Mouse (Mus musculus): ENCODE measurements around the gene Gucy1b1.
A peak's percentile ranks its signal among the peaks of the same experiment; 100 is the strongest.

The Gucy1b1 gene

DNA sequence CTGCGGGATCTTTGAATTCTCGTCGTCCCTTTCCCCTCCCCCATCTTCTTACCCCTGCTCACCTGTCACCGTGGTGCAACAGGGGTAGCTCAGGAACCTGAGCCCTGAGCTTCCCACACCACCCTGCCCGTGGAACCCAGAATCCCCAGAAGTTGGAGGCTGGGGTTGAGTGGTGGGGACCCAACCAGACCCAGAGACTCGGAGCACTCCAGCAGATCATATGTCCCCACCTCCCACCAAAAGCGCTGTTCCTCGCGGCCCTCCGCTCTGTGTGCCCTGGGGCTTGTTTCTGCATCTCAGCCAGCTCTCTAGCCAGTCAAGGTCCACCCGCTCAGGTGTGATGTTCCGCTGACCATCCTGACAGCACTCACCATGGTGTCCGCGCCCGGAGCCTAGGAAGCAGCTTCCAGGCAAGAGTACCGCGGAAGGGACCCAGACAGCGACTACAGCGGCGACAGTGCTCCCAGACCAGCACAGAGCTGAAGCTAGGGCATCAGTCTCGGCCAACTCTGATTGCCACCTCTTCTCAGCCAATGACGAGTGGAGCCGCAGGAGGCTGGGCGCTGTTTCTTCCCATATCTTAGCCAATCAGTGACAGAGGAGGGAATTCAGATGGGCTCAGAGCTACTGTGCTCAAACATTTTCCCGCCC lies at the start of gene Gucy1b1:
Gene Gucy1b1 (minus strand): TSS at position 489 of the 651 bp plus-strand sequence.
- peak; percentile 75 for DNase-seq

DNA sequence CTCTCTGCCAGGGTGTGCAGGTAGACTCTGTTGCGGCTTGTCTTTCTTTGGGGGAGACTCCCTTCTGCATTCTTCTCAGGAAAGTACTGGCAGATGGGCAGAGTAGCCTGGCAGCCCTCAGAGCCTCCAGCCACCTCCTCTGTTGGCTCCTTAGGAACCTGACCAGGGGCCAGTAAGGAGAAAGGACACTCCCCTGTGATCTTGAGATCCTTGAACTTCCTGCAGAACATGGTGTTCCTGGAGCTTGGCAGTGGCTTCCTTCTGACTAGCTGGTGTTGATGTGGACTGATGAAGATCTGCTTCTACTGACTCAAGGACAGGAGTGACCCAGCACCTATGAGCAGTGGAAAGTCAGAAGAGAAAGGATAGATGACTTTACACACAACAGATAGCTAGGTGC lies 44.4 kb upstream of the Gucy1b1 start:
- DNase-seq = no peak

DNA sequence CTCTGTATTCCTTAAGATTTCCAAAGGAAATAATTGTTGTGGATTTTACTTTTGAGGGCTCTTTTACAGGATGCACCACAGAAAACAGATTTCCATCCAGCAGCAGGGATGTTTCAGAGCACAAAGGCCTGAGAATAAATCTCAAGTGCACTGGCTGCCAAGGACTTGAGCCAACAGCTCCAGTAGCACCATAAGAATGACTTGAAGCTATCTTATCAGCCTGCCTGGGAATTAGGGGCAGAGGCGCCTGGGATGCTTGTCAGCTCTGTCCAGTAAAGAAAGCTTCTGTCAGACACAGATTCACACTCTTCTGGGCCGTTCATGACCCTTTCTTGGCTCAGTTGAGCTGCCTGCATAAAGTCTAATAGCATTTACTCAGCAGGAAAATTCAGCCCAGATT lies 38.0 kb upstream of the Gucy1b1 start:
- DNase-seq = peak; percentile 44

DNA sequence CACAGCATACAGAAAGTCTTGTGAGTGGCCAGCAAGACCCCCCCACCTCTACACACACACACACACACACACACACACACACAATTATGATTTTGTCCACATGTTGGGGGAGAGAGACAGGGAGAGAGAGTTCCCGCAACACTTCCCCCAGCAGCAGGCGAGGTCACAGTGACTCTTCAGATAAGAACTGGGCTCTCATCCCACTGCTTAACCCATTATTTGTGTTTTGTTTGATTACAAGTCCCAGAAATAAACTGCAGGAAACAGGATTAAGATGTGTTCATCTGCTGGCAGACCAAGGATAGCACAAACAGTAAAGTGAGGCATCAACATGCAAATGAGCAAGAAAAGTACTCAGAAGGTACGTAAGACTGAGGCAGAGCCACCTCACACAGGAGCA lies 37.5 kb upstream of the Gucy1b1 start:
- DNase-seq = peak; percentile 9

DNA sequence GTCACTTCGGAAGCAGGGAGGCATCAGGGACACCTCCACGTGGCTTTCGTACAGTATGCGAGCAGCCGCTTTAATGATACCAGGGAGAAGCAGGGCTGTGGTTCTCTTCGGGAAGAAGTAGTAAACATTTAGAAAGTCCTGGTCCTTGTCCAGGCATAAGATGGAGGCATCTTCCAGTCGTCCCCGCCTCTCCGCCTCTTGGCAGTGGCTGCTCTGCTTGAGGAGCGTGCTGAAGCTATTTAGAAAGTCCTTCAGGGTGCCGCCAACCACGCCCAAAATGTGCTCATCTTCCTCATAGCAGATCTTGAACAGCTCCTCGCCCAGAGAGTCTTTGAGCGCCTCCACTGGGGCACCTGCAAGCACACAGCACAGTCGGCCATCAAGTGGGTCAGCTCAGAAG lies 34.5 kb upstream of the Gucy1b1 start:
- peak; percentile 15 for DNase-seq

DNA sequence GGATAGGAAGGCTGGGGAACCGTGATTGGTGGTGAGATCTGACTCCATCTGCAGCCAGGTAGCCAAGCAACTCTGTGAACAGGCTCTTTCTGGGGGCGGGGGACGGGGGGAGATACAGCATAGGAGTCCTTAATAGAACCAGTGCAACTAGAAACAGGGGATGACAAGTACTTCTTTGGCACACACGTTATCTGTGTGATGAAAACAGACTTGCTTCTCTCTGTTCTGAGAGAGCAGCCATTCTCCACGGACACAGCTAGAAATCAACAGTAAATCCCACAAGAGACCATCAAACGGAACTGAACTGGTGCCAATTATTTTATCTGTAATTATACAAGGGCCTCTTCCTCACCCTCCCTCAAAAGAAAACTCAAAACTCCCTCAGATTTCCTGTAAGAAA lies 29.7 kb upstream of the Gucy1b1 start:
- no peak for DNase-seq

DNA sequence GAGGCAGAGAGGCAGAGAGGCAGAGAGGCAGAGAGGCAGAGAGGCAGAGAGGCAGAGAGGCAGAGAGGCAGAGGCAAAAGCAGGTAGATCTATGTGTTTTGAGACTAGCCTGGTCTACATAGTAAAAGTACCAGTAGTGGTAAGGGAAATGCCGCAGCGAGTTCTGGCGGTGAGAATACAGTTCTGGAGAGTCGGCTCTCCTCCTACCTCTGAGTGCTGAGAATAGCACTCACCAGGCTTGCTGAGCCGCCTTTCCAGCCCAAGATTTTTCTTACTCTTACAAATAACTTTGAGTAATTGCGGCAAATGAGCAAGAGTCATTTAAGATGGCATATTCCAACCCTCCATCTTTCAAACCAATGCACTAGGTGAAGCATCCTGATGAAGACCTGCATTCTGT lies 24.6 kb upstream of the Gucy1b1 start:
- no peak for DNase-seq

DNA sequence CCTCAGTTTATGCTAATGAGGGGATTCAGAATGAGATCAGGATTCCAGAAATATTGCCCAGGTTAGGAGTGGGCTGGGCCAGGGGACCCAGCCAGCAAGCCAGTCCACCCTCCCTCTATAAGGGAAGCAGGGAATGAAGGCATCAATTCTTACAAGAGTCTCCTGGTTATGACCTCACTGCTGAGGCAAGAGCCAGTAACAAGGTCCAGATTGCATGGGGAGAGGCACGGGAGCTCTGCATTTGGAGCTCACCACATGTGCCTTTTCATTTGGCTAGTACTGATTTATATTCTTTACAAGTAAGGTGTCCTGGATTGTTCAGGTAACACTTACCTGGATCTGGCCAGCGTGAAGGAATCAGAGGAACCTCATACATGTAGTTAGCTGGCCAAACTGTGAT lies 22.3 kb upstream of the Gucy1b1 start:
- no peak for DNase-seq

DNA sequence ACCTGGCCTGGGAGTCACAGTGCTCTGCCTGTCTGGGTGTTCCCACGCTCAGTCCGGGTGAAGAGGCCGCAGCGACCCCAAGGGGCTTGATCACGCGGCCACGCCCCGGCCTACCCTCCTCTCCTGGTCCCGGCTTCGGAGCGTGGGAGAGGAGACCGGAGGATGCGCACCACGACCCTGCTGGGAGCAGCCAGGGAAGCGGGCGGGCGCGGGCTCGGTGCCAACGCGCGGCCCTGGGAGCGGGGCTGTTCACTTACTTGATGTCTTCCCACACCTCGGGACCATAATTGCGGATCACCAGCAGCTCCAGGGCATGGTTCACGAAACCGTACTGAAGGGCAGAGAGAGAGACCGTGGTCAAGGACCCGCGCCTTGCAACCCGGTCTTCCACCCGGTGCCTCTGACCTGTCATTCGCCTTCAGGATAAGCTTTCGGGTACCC lies 728 bp downstream of the Gucy1b1 start:
- peak; percentile 62 for DNase-seq

DNA sequence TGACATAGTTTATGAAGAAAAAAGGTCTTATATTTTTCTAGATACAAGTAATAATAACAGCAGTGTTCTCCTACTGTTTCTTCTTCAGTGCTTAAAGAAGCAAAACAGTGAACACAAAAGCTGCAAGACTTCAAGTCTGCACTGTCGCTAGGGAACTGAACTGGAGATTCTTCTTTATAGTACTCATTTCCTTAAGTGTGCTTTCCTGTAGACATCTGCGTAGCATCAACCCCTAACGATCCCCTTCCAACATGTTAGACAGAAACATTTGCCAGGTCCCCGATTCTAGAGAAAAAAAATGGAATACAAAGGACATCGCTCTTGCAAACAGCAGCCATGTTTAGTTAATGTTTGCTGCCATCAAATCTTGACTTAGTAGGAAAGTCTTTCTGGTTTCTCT lies 6.7 kb downstream of the Gucy1b1 start:
- DNase-seq = no peak

DNA sequence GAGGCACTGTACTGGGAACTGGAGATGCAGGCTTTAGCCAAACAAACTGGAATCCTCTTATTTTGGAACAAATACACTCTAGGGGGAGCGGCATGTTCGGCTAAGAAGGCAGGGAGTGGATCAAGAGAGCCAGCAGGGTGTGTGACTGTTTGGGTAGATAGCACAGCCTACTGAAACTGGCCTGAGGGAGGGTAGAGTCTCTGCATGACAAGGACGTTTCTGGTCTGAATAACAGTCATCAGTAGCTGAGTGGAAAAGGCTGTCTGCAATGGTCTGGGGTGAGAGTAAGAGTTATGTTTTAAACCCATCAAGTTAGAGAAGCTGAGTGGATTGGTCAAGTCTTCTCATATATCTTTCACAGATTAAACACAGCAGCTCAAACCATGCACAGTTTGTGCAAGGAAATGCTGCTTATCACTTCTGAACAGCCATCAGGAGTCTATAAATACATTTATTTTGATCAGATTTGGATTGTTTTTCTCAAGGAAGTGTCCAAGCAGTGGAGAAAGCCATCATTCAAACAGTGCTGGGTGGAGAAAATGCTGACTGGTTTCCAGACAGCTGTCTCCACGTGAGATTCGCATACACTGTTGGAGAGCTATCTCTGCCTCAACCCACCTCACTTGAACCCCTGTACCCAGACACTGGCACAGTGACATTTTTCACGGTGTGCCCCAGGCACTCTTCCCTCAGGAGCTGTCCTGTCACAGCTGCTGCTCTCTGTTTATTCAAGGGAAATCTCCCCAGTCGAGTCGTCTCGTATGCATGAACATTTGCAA lies 12.9 kb downstream of the Gucy1b1 start:
- DNase-seq = no peak

DNA sequence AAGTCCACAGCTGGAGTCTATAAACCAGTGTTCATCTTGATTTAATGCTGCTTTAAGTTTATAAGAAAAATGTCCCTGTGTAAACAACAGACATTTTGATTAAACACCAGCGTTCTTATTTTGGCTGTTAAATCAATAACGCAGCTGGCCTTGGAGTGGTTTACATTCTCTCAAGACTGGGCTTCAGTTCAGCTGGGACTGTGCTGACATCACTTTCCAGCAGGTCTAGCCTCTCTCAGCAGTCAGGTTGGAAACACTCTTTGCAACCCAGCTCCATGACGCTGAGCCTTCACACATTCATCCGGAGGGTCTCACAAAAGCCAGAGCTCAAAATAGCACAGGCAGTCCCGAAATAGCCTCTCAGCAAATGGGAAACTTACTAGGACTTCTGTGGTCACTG lies 17.3 kb downstream of the Gucy1b1 start:
- peak; percentile 53 for DNase-seq

DNA sequence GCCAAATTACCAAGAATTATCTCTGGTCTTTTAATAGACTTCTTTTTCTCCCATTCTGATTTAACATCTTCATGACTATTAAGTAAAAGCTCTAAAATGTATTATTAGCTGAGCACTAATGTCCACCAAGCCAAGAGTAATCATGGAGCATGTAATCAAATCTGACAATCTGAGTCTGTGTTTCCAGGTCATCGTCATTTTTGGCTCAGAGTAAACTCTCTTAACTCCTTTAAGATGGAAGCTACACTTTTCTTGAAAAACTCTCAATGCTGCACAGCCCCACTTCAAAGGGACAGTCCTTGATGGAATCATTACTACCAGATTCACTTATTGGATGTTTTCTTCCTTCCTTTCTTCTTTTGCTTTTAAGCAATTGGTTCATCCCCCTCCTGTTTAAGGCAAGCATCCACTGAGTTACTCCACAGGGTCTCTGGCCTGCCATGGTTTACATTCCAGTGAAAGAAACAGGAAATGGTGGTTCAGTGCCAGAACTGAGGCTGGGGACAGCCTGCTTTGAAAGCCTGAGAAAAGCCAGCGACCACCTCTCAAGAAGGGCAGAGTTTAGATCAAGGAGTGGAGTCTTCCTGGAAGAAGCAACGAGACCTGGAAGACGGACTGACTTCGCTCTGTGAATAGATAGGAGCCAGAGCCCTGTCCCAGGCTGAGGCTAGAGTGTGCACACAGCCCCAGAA lies 20.1 kb downstream of the Gucy1b1 start:
- DNase-seq = no peak

DNA sequence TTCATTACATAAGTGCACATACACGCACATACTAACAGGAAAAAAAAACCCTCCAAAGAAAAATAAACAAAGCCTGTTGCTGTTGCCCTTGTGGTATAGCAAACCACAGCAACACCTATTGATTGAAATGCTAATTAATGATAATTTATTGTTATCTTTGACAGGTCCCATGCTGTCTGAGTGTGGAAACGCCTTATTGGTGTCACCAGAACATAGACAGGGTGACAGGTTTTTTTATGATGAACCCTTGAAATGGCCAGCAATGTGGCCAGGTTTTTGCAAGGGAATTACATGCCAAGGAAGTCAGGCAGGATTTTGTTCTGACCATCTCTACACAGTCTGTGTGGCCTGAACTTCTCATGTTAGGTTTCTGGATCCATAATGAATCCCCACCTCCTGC lies 22.5 kb downstream of the Gucy1b1 start:
- no peak for DNase-seq

DNA sequence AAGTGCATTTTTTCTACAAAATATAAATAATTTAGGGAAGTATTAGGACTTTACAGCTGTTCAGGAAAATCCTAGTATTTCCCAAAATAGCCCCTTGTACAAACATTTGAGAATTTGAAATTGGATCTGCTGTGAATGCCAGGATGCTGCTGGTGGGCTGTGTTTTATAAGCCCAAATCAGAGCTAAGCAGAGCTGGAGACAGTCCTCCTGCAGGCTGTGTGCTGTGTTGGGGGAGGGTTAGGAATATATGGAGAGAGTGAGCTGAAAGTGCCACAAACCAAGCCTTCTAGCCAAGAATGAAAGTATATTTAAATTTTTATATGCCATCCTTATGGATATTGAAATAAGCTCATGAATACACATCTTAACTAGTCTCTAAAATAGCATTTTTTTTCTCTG lies 23.0 kb downstream of the Gucy1b1 start:
- DNase-seq = no peak

DNA sequence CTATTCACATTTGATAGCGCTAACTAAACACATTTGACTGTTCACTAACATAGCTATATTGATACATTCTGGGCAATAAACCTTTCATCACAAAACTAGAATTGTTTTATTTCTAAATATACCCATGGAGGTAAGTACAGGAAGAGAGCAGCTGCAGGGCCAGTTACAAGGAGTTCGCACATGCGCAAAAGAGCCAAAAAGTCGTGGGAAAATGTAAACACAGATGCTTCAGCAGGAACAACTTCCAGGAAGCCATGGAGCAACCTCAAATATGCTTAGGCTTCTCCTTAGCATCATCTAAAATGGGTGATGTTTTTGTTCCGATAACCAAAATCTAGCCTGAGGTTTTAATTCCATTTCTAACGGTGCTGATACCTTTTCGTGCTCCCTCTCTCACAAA lies 25.8 kb downstream of the Gucy1b1 start:
- peak; percentile 56 for DNase-seq

DNA sequence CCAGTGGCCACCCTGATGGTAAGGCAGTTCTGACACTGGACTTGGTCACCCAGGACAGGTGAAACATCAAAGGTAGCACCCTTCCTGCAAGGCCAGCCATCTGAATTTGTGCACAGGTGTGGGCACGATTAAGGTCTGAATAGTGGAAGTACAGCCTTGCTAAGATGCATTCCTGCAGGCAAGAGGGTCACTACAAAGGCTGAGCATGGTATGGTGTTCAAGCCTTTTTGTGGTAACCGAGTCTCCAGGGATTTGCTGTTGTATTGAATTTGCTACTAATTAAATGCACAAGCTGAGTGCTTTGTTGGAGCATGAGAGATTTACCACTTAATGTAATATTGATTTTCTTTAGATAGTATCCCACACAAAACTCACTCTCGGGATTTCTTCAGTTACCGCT lies 26.4 kb downstream of the Gucy1b1 start:
- no peak for DNase-seq

DNA sequence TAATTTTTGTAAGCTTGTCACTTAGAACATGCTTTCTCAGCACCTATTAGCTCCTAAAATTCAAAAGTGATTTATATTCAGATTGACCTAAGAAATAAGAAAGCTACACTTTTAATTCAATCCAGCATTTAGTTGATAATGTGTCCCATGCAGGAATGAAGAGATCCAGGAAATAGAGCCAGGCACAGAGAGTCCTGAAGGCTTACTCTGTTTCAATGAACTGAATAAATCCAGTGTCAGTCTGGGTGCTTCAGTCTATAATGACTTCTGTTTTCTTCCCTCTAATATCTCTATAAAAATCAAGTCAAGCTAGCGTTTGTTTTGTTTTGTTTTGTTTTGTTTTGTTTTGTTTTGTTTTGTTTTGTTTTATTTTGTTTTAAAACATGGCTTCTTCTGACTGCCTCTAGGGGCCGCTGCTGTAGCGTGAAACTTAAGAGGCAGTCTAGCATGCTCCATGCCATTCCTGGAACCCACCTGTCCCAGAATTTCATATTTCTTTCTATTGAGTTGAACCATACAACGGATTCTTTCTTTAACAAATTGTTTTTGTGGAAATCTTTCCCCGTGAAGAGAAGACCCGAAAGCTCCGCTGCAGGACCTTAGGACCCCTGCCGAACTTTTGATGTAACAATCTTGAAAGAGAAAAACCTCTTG lies 27.3 kb downstream of the Gucy1b1 start:
- peak; percentile 58 for DNase-seq

DNA sequence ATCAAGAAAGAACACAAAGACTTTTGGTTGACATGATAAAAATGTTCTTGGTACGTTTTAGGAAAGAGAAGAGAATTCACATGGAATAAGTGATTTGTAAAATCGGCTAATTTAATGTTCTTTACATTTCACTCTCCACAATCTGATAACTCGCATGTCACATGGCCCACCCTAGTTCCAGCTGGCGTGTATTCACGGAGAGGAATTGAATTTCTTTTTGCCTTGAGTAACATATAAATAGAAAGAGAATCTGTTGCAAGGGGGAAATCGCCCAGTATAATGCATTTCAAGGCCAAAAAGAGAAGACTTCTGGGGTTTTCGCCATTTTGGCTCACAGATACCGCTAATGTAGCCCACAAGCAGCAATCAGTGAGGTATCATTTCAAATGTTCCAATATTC lies 28.4 kb downstream of the Gucy1b1 start:
- DNase-seq = no peak

DNA sequence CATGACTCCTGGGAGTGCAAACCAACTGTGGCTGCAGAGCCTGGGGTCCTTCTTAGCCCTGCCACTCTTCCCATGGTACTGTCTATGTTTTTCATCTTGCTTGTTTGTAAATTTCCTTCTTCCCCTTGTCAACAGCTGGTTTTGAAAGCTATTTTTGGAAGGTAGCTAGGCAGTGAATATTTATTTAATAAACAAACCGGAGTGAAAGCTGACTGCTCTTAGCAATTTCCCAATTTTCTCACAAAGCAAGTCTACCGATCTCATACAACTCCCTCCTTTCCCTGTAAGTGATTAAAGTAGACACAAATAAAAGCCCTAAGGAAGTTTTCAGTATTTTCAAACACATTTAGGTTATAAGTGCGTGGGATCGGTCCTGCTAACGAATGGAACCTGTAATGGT lies 29.6 kb downstream of the Gucy1b1 start:
- no peak for DNase-seq

DNA sequence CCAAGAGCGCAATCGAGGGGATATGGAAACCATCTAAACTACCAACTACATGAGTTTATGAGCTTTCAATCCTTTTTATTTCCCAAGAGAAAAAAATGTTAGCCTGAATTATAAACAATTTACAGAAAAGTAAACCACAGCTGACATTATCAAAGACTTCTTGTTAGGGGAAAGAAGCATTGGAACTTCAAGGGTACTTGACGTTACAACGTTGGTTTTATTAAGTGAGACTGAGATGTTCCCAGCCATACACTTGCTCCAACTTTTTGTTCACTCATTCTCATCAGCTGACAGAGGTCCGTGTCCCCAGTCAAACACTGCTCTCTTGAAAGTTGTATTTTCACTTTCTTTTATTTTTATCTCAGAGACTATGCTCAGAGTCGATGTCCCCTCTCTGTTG lies 30.8 kb downstream of the Gucy1b1 start:
- DNase-seq = no peak

DNA sequence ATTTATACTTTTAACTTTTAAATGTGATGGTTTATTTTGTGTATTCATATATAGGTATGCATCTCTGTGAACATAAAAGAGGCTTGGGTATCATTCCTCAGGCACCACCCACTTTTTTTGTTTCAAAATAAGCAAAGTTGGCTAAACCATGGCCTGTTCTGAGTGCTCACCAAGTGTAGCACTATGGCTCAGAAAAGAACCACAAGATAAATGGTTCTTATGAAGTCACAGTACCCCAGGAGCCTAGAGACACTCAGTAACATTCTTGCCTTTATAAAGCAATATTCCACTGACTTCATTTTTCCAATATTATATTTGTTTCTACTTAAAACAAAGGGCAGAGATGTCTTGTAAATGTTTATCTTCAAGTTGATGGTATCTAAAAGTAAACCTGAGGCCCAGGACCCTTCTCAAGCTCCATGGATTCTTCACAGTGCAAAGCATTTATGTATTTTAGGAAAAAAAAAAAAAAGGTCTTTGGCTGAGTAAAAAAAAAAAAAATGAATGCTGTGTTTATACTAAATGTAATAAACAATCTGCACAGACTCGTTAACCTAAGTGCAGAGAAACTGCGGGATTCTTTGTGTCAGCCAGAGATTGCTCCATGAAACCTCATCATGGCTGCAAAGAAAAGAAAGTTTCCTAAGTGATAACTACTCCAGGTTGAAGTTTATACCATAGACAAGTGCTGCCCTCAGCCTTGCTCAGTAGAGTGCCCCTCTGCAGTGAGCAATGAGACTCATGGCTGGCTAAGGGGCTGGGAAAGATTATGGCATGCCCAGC lies 38.0 kb downstream of the Gucy1b1 start:
- no peak for DNase-seq
